Mouse (Mus musculus) heart, embryonic 14.5 days (tissue): ENCODE measurements around the gene Cdkn1b. TPM values are rescaled to one million over a fixed set of nuclear protein-coding genes. Genes with fewer than 3 reads are reported as not detected.

Experiments
- ATAC-seq: fragments of 200-750 bp; cut with Nextera tagmentation; 2 replicates; pipeline ENCODE4 v1.8.0; 2017; ENCODE audit warnings: low read depth, moderate TSS enrichment; ENCODE audit not compliant: insufficient number of reproducible peaks, insufficient read depth, low FRiP score
- H3K27ac ChIP-seq, 2 experiments: fragments of 200-500 bp in 1 of 2; fragments of 300-500 bp in 1 of 2; sonication (generic) in 1 of 2; replicated peaks in 1 of 2; 2 replicates each; pipeline ENCODE4 v1.5.1; 2012 to 2014; ENCODE audit warnings: low read depth in 2 of 2, low read length in 2 of 2, control low read depth in 1 of 2, mild to moderate bottlenecking in 1 of 2, mixed read lengths in 1 of 2; ENCODE audit not compliant: control insufficient read depth in 1 of 2, insufficient read depth in 1 of 2
- H3K27me3 ChIP-seq: fragments of 300-500 bp; sonication (generic); 2 replicates; pipeline ENCODE4 v1.6.1; 2014; ENCODE audit warnings: mild to moderate bottlenecking, low read length, control low read depth; ENCODE audit not compliant: control insufficient read depth, insufficient read depth
- H3K36me3 ChIP-seq: fragments of 300-500 bp; sonication (generic); 2 replicates; pipeline ENCODE4 v1.6.1; 2014; ENCODE audit warnings: mild to moderate bottlenecking, control low read depth, low read length, mixed read lengths; ENCODE audit not compliant: control insufficient read depth, insufficient read depth
- H3K4me1 ChIP-seq, 2 experiments: fragments of 200-500 bp in 1 of 2; fragments of 300-500 bp in 1 of 2; sonication (generic) in 1 of 2; 2 replicates each; pipeline ENCODE4 v1.6.1; 2012 to 2014; ENCODE audit warnings: low read length in 2 of 2, control low read depth in 1 of 2, mixed read lengths in 1 of 2; ENCODE audit not compliant: control insufficient read depth in 2 of 2, insufficient read depth in 2 of 2
- H3K4me2 ChIP-seq: fragments of 300-500 bp; sonication (generic); 2 replicates; pipeline ENCODE4 v1.6.1; 2014; ENCODE audit warnings: mild to moderate bottlenecking, low read length
- H3K4me3 ChIP-seq, 2 experiments: fragments of 200-500 bp in 1 of 2; fragments of 300-500 bp in 1 of 2; sonication (generic) in 1 of 2; 2 replicates each; pipeline ENCODE4 v1.5.1; 2012 to 2014; ENCODE audit warnings: low read length in 2 of 2, mild to moderate bottlenecking in 2 of 2, control low read depth in 1 of 2, low read depth in 1 of 2, moderate library complexity in 1 of 2; ENCODE audit not compliant: control insufficient read depth in 1 of 2, insufficient read depth in 1 of 2
- H3K9ac ChIP-seq: fragments of 300-500 bp; sonication (generic); 2 replicates; pipeline ENCODE4 v1.6.1; 2014; ENCODE audit warnings: mild to moderate bottlenecking, low read length
- H3K9me3 ChIP-seq: fragments of 300-500 bp; sonication (generic); 2 replicates; pipeline ENCODE4 v1.6.1; 2016; ENCODE audit warnings: low read length, control low read depth; ENCODE audit not compliant: control insufficient read depth
- WGBS: fragments of 180-500 bp; shearing (Covaris S2); extraction: QIAGEN DNeasy Blood & Tissue Kit; methylation state at CpG from one replicate; pipeline ENCODE4 v1.1.7; 2014; 5-methylcytosine and 5-hydroxymethylcytosine counted together
- polyA plus RNA-seq: library from polyadenylated mRNA; unstranded; fragments of >200 nt; fragmentation: Nextera tagmentation; extraction: Ambion mirVana; gene quantifications from 2 replicates; pipeline ENCODE4 v1.2.1, GENCODE M21; 2014

Gene Cdkn1b
- polyA plus RNA-seq, 1 experiment from 2014 or later = 21.0 TPM

DNA sequence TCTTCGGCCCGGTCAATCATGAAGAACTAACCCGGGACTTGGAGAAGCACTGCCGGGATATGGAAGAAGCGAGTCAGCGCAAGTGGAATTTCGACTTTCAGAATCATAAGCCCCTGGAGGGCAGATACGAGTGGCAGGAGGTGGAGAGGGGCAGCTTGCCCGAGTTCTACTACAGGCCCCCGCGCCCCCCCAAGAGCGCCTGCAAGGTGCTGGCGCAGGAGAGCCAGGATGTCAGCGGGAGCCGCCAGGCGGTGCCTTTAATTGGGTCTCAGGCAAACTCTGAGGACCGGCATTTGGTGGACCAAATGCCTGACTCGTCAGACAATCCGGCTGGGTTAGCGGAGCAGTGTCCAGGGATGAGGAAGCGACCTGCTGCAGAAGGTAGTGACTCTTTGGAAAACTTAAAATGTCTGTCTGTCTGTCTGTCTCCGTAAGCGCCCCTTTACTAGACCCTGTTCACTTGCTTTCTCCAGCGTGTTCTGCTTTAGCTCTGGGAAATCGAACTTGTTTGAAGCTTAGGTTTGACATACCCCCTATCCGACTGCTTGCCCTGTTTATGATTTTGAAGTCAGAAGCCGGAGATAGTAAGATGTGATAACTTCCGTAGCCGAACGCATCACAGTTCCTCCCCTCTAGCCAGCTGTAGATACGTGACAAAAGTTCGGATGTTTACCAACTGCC lies 953 bp downstream of the Cdkn1b start:
- WGBS = under 1% methylated on average over 32 of the region's 32 CpGs

DNA sequence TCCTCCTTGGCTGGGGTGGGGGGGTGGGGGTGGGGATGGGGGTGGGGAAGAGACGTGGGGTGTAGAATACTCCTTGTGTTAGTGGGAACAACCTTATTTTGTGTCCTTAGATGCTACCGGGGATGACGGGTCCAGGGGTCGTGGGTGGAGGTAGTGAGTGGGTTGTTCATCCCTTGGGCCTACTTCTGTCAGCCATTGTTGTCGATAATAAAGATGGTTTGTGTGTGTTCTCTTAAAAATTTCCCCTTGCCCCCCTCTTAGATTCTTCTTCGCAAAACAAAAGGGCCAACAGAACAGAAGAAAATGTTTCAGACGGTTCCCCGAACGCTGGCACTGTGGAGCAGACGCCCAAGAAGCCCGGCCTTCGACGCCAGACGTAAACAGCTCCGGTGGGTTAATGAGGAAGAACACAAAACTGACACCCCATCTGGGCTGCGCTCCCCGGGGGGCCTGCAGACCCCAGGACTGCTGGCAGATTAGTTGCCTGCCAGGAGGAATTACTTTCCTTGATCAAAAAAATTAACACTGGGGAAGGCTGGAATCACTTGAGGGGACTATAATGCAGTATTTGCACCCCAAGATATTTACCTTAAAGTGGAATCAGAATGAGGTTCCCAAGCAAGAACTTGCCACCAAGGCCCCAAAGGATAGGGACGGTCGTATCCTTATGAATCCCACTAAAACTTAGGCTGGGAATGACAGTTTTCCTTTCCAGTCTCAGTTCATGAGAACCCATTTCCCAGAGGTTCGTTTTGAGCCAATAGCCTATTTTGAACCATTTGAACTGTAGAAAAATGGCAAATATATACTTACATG lies 1.7 kb downstream of the Cdkn1b start:
- Histone ChIP-seq H3K36me3 (peaks cover 18% of the 10 kb centered on the region), H3K4me3 (peak overlapping the region; percentile 81 to 92), H3K27ac (peak overlapping the region in 1 of 2 experiments; percentile 99; a peak in 1 of 4 replicates), H3K27me3 (no peaks in the 10 kb centered on the region), H3K4me2 (peak overlapping the region; percentile 94), H3K9ac (peak overlapping the region; percentile 98), H3K9me3 (no peaks in the 10 kb centered on the region), H3K4me1 (peaks cover 8 to 26% of the 10 kb centered on the region in 2 experiments)
- 6% methylated on average over 20 of the region's 20 CpGs for WGBS
- ATAC-seq = no peak

More for the DNA sequence above, 953 bp downstream of the Cdkn1b start:
- peaks cover 8 to 30% of the 10 kb centered on the region in 2 experiments for H3K4me1 ChIP-seq
- H3K27me3 ChIP-seq = no peaks in the 10 kb centered on the region
- peaks cover 18% of the 10 kb centered on the region for H3K36me3 ChIP-seq
- peak overlapping the region; percentile 94 for H3K4me2 ChIP-seq
- peak overlapping the region; percentile 97 to 99 for H3K27ac ChIP-seq
- peak overlapping the region; percentile 98 for H3K9ac ChIP-seq
- no peak for ATAC-seq
- H3K9me3 ChIP-seq = no peaks in the 10 kb centered on the region
- peak overlapping the region; percentile 81 to 92 for H3K4me3 ChIP-seq

DNA sequence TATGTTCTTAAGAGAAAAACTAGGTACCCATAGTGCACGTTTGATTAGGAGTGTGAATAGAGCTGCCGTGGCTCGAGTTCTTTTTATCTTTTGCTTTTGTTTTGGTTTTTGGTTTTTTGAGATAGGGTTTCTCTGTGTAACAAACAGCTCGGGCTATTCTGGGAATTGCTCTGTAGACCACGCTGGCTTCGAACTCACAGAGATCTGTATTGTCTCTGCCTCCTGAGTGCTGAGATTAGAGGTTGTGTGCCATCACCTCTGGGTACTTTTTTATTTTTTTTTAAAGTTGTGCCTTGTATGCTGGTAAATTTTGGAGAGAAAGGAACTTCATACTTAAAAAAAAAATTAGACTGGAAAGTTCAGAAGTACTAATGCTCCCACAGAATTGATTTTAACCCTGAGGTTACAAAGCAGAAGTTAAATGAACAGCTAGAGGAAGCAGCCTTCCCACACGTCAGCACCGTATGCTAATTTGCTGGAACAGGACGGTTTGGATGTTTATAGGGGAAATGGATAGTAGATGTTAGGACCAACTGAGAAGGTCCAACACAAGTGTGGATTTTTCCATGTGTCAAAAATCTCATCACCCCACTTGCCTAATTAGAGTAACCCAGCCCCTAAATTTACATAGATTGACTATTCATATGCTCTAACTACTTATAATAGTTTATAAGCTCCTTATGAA lies 2.5 kb downstream of the Cdkn1b start:
- peak overlapping the region; percentile 94 for H3K4me2 ChIP-seq
- WGBS = 19% methylated on average over 9 of the region's 9 CpGs
- peaks cover 18% of the 10 kb centered on the region for H3K36me3 ChIP-seq
- peaks cover 10 to 21% of the 10 kb centered on the region in 2 experiments for H3K4me1 ChIP-seq
- H3K4me3 ChIP-seq = peak overlapping the region; percentile 9 to 92; a peak in 3 of 4 replicates
- no peaks in the 10 kb centered on the region for H3K9me3 ChIP-seq
- no peak overlapping the region for H3K27ac ChIP-seq
- no peaks in the 10 kb centered on the region for H3K27me3 ChIP-seq
- no peak for ATAC-seq
- peak overlapping the region; percentile 98 for H3K9ac ChIP-seq

DNA sequence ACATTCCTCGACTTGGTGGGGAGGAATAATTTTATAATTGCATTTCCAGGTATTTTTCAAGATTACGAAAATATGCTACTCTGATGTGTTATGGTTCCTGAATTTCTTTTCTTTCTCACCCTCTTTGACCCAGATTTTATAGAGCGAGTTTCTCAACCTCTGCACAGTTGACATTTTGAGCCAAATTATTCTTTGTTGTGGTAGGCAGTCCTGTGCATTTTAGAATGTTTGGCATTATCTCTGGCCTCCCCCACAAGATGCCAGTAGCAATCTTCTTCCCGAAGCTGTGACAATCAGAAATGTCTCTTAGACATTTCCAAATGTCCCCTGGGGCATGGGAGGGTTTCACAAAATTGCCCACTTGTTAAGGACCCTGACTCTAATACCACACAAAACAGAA lies 3.5 kb downstream of the Cdkn1b start:
- Histone ChIP-seq H3K27me3 (no peaks in the 10 kb centered on the region), H3K4me3 (peak overlapping the region in 1 of 2 experiments; percentile 92; a peak in 1 of 4 replicates), H3K36me3 (peaks cover 18% of the 10 kb centered on the region), H3K4me1 (peaks cover 8 to 21% of the 10 kb centered on the region in 2 experiments), H3K9me3 (no peaks in the 10 kb centered on the region), H3K9ac (peak overlapping the region; percentile 45; the same call in 1 of the 2 replicates), H3K27ac (no peak overlapping the region), H3K4me2 (peak overlapping the region; percentile 94)
- 75% methylated on average over 4 of the region's 4 CpGs for WGBS
- no peak for ATAC-seq

DNA sequence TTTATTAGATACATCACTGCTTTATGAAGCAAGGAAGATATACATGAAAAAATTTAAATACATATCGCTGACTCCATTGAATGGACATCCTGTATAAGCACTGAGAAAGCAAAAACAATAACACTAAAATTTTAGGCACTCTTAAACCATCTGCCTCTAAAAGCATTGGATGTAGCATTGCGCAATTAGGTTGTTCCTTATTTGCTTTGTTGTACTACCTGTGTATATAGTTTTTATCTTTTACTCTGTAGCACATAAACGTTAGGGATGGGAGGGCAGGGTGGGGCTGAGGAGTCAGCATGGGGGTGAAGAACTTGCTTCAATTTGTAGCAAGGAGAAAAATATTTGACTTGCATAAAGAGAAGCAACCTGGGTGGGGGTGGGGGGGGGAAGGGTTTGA lies 4.1 kb downstream of the Cdkn1b start:
- no peak overlapping the region for H3K9ac ChIP-seq
- H3K9me3 ChIP-seq = no peaks in the 10 kb centered on the region
- ATAC-seq = no peak
- H3K4me2 ChIP-seq = no peak overlapping the region
- WGBS = 69% methylated on average over 3 of the region's 3 CpGs
- H3K4me3 ChIP-seq = no peak overlapping the region
- H3K27me3 ChIP-seq = no peaks in the 10 kb centered on the region
- no peak overlapping the region for H3K27ac ChIP-seq
- peaks cover 18% of the 10 kb centered on the region for H3K36me3 ChIP-seq
- H3K4me1 ChIP-seq = peaks cover 8 to 17% of the 10 kb centered on the region in 2 experiments

DNA sequence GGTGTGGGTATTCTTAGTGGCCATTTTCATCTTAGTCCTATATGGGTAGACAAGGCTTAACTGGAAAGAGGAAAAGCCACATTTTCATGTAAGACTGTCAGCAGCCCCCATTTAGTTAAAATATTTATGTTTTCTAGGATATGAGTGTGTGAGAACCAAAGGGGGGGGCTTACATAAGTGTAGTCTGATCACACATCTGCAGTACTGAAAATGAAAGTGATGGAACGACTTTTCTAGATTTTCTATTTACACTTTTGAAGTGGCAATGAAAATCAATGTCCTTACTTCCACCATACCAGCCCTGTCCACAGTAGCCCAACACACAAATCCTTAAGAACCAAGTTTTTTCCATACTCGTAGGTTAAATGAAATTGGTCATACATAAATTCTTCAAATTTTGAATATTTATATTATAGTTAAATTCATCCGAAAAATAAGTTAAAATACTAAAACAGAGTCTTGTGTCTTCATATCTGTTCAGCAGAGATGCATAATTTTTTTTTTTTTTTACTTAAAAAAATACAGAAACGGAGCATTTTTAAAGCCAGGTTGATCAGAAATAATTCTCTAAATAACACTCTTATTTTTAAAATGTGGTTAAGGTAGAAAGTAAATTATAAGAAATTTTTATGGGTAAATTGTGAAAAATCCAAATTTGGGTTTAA lies 5.6 kb downstream of the Cdkn1b start:
- Histone ChIP-seq H3K4me3 (no peak overlapping the region), H3K4me1 (peaks cover 9 to 26% of the 10 kb centered on the region in 2 experiments), H3K9ac (no peak overlapping the region), H3K36me3 (peaks cover 18% of the 10 kb centered on the region), H3K27me3 (no peaks in the 10 kb centered on the region), H3K27ac (no peak overlapping the region), H3K9me3 (no peaks in the 10 kb centered on the region), H3K4me2 (peak overlapping the region; percentile 81)
- WGBS = 70% methylated on average over 4 of the region's 4 CpGs
- ATAC-seq = no peak

DNA sequence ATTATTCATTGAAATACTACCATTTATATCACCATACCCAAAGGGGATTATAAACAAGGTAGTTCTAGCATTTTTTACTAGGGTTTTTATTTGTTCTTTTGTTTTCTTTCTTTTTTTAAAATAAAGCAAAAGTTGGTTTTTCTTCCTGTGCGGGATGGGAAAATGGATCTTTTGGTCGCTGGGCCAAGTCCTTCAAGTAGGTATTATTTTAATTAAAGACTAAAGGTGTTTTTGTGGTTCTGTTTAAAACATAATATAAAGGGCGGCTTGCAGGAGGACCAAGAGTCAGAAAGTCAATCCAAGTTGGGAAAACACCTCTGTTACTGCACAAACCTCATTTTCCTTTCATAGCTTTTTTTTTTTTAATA lies 6.1 kb downstream of the Cdkn1b start:
- H3K4me3 ChIP-seq = peak overlapping the region; percentile 68
- no peak for ATAC-seq
- peak overlapping the region; percentile 81 for H3K4me2 ChIP-seq
- 19% methylated on average over 3 of the region's 3 CpGs for WGBS
- H3K27me3 ChIP-seq = no peaks in the 10 kb centered on the region
- peaks cover 9 to 31% of the 10 kb centered on the region in 2 experiments for H3K4me1 ChIP-seq
- H3K9me3 ChIP-seq = no peaks in the 10 kb centered on the region
- peak overlapping the region; percentile 96 for H3K9ac ChIP-seq
- H3K36me3 ChIP-seq = peaks cover 18% of the 10 kb centered on the region
- H3K27ac ChIP-seq = peak overlapping the region in 1 of 2 experiments; percentile 99; a peak in 2 of 4 replicates
